Comparison of ENCODE assay signal across 27 mouse cellular contexts in the genomic region with DNA sequence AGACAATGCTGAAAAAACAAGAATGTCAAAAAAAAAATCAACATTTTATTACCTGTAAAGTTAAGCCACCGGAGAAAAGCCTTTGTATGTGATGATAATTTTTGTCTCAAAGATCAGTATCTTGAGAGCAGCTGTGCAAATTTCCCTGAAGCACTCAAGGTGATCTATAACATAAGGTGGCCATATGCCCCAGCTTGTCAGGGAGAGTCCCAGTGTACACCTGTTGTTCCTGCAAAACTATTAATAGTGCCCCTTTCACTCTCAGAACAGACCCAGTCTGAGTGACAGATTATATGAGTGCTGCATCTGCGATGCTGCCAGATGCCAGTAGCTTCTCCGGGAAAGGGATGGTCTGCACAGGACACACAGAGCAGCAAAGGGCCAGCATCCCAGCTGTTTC.
DNase-seq lines count a peak whose midpoint lies in the region; ATAC-seq lines count a peak whose summit lies in the region.
"Had no signal": no experiment of that assay in that cellular context is flagged by ENCODE, and none has a peak within 500 bp of the region (broad histone marks: within the 10 kb centered on the region; RNA-seq: fewer than 3 reads in every experiment).

No protein-coding gene starts in this region.

- no peak overlapping the region for H3K9ac ChIP-seq in hindbrain, embryonic 15.5 days
- H3K9ac ChIP-seq in limb, embryonic 12.5 days (replicated peaks), result no peak overlapping the region
- no peak overlapping the region for H3K9ac ChIP-seq in limb, embryonic 13.5 days
- H3K9ac ChIP-seq in forebrain, embryonic 15.5 days (replicated peaks), result no peak overlapping the region
- H3K9ac ChIP-seq: embryonic facial prominence, embryonic 15.5 days; heart, embryonic 12.5 days; heart, embryonic 15.5 days; hindbrain, embryonic 14.5 days had no signal

- no peak overlapping the region for H3K4me2 ChIP-seq in hindbrain, embryonic 15.5 days
- no peak overlapping the region for H3K4me2 ChIP-seq in limb, embryonic 12.5 days
- H3K4me2 ChIP-seq in limb, embryonic 13.5 days (replicated peaks), result no peak overlapping the region
- no peak overlapping the region for H3K4me2 ChIP-seq in forebrain, embryonic 15.5 days (replicated peaks)
- H3K4me2 ChIP-seq: embryonic facial prominence, embryonic 15.5 days; heart, embryonic 12.5 days; heart, embryonic 15.5 days; hindbrain, embryonic 14.5 days had no signal

- H3K9me3 ChIP-seq in hindbrain, embryonic 15.5 days, result no peaks in the 10 kb centered on the region
- no peaks in the 10 kb centered on the region for H3K9me3 ChIP-seq in hindbrain, embryonic 10.5 days
- no peaks in the 10 kb centered on the region for H3K9me3 ChIP-seq in limb, embryonic 12.5 days
- H3K9me3 ChIP-seq in limb, embryonic 10.5 days (replicated peaks), result no peaks in the 10 kb centered on the region
- no peaks in the 10 kb centered on the region for H3K9me3 ChIP-seq in limb, embryonic 13.5 days
- no peaks in the 10 kb centered on the region for H3K9me3 ChIP-seq in forebrain, embryonic 15.5 days
- H3K9me3 ChIP-seq: embryonic facial prominence, embryonic 15.5 days; G1E; heart, embryonic 12.5 days; heart, embryonic 15.5 days had no signal

- no peaks in the 10 kb centered on the region for H3K4me1 ChIP-seq in hindbrain, embryonic 15.5 days (replicated peaks)
- no peaks in the 10 kb centered on the region for H3K4me1 ChIP-seq in hindbrain, embryonic 10.5 days (replicated peaks)
- H3K4me1 ChIP-seq in limb, embryonic 12.5 days (replicated peaks), result peaks cover 13% of the 10 kb centered on the region
- H3K4me1 ChIP-seq in limb, embryonic 10.5 days, result peaks cover 8% of the 10 kb centered on the region
- H3K4me1 ChIP-seq in limb, embryonic 13.5 days, result peaks cover 25% of the 10 kb centered on the region
- no peaks in the 10 kb centered on the region for H3K4me1 ChIP-seq in forebrain, embryonic 15.5 days

- ATAC-seq in hindbrain, embryonic 15.5 days (ENCODE audit: low FRiP score, low read depth), result peak; percentile 48; the same call in 1 of the 2 replicates
- ATAC-seq in limb, embryonic 12.5 days (ENCODE audit: insufficient number of reproducible peaks, insufficient read depth, low FRiP score, low TSS enrichment, low read depth), result 0 out of 2 replicates have a peak, but pooled peaks have one; percentile 31
- peak; percentile 62 for ATAC-seq in limb, embryonic 13.5 days (ENCODE audit: low FRiP score, low read depth)
- ATAC-seq in forebrain, embryonic 15.5 days (replicated peaks), result no peak
- ATAC-seq: forebrain, embryonic 14.5 days; inflammation-experienced regulatory T-cells, adult 6 months; Patski had no signal

- no peak overlapping the region for H3K27ac ChIP-seq in hindbrain, embryonic 15.5 days (replicated peaks)
- no peak overlapping the region for H3K27ac ChIP-seq in hindbrain, embryonic 10.5 days
- H3K27ac ChIP-seq in limb, embryonic 12.5 days, result no peak overlapping the region
- no peak overlapping the region for H3K27ac ChIP-seq in limb, embryonic 10.5 days
- H3K27ac ChIP-seq in limb, embryonic 13.5 days, result no peak overlapping the region
- no peak overlapping the region for H3K27ac ChIP-seq in forebrain, embryonic 15.5 days (replicated peaks)
- H3K27ac ChIP-seq: embryonic facial prominence, embryonic 15.5 days; heart, adult 2 months; heart, embryonic 15.5 days; hindbrain, embryonic 14.5 days had no signal

- no peak overlapping the region for H3K4me3 ChIP-seq in hindbrain, embryonic 15.5 days
- no peak overlapping the region for H3K4me3 ChIP-seq in hindbrain, embryonic 10.5 days
- no peak overlapping the region for H3K4me3 ChIP-seq in limb, embryonic 12.5 days (replicated peaks)
- H3K4me3 ChIP-seq in limb, embryonic 10.5 days, result no peak overlapping the region
- H3K4me3 ChIP-seq in limb, embryonic 13.5 days, result no peak overlapping the region
- H3K4me3 ChIP-seq in forebrain, embryonic 15.5 days, result no peak overlapping the region
- H3K4me3 ChIP-seq: embryonic facial prominence, embryonic 15.5 days; heart, adult 2 months; heart, embryonic 12.5 days; heart, embryonic 15.5 days had no signal

- WGBS in hindbrain, embryonic 15.5 days, result 76% methylated on average over 3 of the region's 3 CpGs
- WGBS in hindbrain, embryonic 10.5 days, result 88% methylated on average over 3 of the region's 3 CpGs
- WGBS in limb, embryonic 12.5 days, result 53% methylated on average over 3 of the region's 3 CpGs
- WGBS in limb, embryonic 10.5 days, result 85% methylated on average over 3 of the region's 3 CpGs
- WGBS in limb, embryonic 13.5 days, result 39% methylated on average over 3 of the region's 3 CpGs
- 83% methylated on average over 3 of the region's 3 CpGs for WGBS in forebrain, embryonic 15.5 days

- no peaks in the 10 kb centered on the region for H3K27me3 ChIP-seq in hindbrain, embryonic 15.5 days
- H3K27me3 ChIP-seq in hindbrain, embryonic 10.5 days (ENCODE audit: insufficient read depth, poor library complexity, severe bottlenecking), result no peaks in the 10 kb centered on the region
- no peaks in the 10 kb centered on the region for H3K27me3 ChIP-seq in limb, embryonic 12.5 days
- no peaks in the 10 kb centered on the region for H3K27me3 ChIP-seq in limb, embryonic 10.5 days (ENCODE audit: low read depth, poor library complexity, severe bottlenecking)
- no peaks in the 10 kb centered on the region for H3K27me3 ChIP-seq in limb, embryonic 13.5 days
- no peaks in the 10 kb centered on the region for H3K27me3 ChIP-seq in forebrain, embryonic 15.5 days
- H3K27me3 ChIP-seq: embryonic facial prominence, embryonic 15.5 days; heart, embryonic 12.5 days; heart, embryonic 15.5 days; Patski had no signal

- intact Hi-C loops in gastrocnemius, postnatal 14 days (cut with DNase I; ENCODE audit: low total_unique reads), result no loop called here

- DNase-seq in hindbrain, embryonic 10.5 days (ENCODE audit: low spot score), result no peak
- DNase-seq in limb, embryonic 10.5 days (ENCODE audit: low spot score), result no peak
- no peak for DNase-seq in gastrocnemius, postnatal 14 days
- DNase-seq: adrenal gland, postnatal 10 days; adrenal gland, postnatal 36 days; cerebellum, adult 18-20 months; cerebellum, adult 9-10 months; cerebellum, postnatal 36 days; embryo, embryonic 11 days; gastrocnemius, postnatal 36 days; heart, adult 2 months; heart, postnatal 10 days; heart, postnatal 36 days; kidney, adult 11 months; kidney, adult 8-10 months had no signal

- H3K36me3 ChIP-seq in hindbrain, embryonic 15.5 days, result no peaks in the 10 kb centered on the region
- no peaks in the 10 kb centered on the region for H3K36me3 ChIP-seq in hindbrain, embryonic 10.5 days
- no peaks in the 10 kb centered on the region; the same call in 1 of the 2 replicates for H3K36me3 ChIP-seq in limb, embryonic 12.5 days
- no peaks in the 10 kb centered on the region for H3K36me3 ChIP-seq in limb, embryonic 10.5 days
- no peaks in the 10 kb centered on the region for H3K36me3 ChIP-seq in limb, embryonic 13.5 days
- H3K36me3 ChIP-seq in forebrain, embryonic 15.5 days, result no peaks in the 10 kb centered on the region
- H3K36me3 ChIP-seq: embryonic facial prominence, embryonic 15.5 days; G1E; heart, embryonic 12.5 days; heart, embryonic 15.5 days had no signal
